Mouse (Mus musculus): ENCODE measurements at regions not wholly inside any gene's neighbourhood (a gene's known extent, or its start where the extent isn't known, plus 50 kb on each side); places are given as distances from the start of the nearest gene placed in this dataset.

DNA sequence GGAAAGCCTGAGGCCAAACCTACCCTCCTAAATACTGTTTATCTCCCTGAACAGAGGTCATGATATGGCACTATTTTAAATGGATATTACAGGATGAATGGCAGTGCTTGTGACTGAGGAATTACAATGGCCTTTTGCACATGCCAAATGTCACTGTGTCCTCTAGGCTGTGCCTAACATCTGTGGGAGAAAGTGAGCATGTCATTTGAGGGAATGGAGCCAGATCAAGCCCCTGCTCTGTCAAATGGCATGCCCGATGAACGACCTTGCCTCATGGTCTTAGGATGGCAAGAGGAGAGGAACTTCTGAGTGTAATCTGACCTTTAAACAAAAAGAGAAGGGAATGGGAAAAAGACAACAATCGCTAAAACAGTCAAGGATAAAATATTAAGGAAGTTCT, 827.0 kb downstream of the Gsdmc2 start:
- H3K27ac ChIP-seq (ENCODE audit: insufficient read depth, low read length) = no peak overlapping the region
- TF ChIP-seq CTCF (IDR thresholded peaks at IDR 0.05; ENCODE audit: low read depth, low read length) (no peak), POLR2A (IDR thresholded peaks at IDR 0.05; ENCODE audit: insufficient read depth, low read length) (no peak), EP300 (IDR thresholded peaks at IDR 0.05; ENCODE audit: insufficient read depth, low read depth, low read length) (no peak)
- no peaks in the 10 kb centered on the region for H3K9me3 ChIP-seq (replicated peaks; ENCODE audit: control insufficient read depth, insufficient read depth, low read length, poor library complexity, severe bottlenecking)
- no peaks in the 10 kb centered on the region for H3K36me3 ChIP-seq (ENCODE audit: control insufficient read depth, insufficient read depth, low read length, poor library complexity, severe bottlenecking)
- no peak overlapping the region for H3K9ac ChIP-seq (ENCODE audit: low read depth, poor library complexity, severe bottlenecking)
- no peaks in the 10 kb centered on the region for H3K4me1 ChIP-seq (ENCODE audit: control insufficient read depth, insufficient read depth, low read length)
- no peak overlapping the region for H3K4me3 ChIP-seq (ENCODE audit: low read depth, low read length)
- H3K27me3 ChIP-seq (ENCODE audit: control insufficient read depth, insufficient read depth, low read length, poor library complexity, severe bottlenecking) = no peaks in the 10 kb centered on the region

- Histone ChIP-seq H3K4me3 (ENCODE audit: low read depth, low read length) (no peak overlapping the region), H3K27me3 (ENCODE audit: control insufficient read depth, insufficient read depth, low read length, poor library complexity, severe bottlenecking) (no peaks in the 10 kb centered on the region), H3K9me3 (replicated peaks; ENCODE audit: control insufficient read depth, insufficient read depth, low read length, poor library complexity, severe bottlenecking) (no peaks in the 10 kb centered on the region), H3K36me3 (ENCODE audit: control insufficient read depth, insufficient read depth, low read length, poor library complexity, severe bottlenecking) (no peaks in the 10 kb centered on the region), H3K9ac (ENCODE audit: low read depth, poor library complexity, severe bottlenecking) (no peak overlapping the region), H3K27ac (ENCODE audit: insufficient read depth, low read length) (no peak overlapping the region), H3K4me1 (ENCODE audit: control insufficient read depth, insufficient read depth, low read length) (no peaks in the 10 kb centered on the region)
- TF ChIP-seq CTCF (IDR thresholded peaks at IDR 0.05; ENCODE audit: low read depth, low read length) = no peak
- no peak for TF ChIP-seq POLR2A (IDR thresholded peaks at IDR 0.05; ENCODE audit: insufficient read depth, low read length)
Observed at GRCm38 (mm10) chr15:63006471-63007228, 838.3 kb downstream of the Gsdmc2 start.

- TF ChIP-seq EP300 (IDR thresholded peaks at IDR 0.05; ENCODE audit: insufficient read depth, low read depth, low read length) (no peak), POLR2A (IDR thresholded peaks at IDR 0.05; ENCODE audit: insufficient read depth, low read length) (no peak), CTCF (IDR thresholded peaks at IDR 0.05; ENCODE audit: low read depth, low read length) (no peak)
- Histone ChIP-seq H3K4me1 (ENCODE audit: control insufficient read depth, insufficient read depth, low read length) (no peaks in the 10 kb centered on the region), H3K27me3 (ENCODE audit: control insufficient read depth, insufficient read depth, low read length, poor library complexity, severe bottlenecking) (no peaks in the 10 kb centered on the region), H3K4me3 (ENCODE audit: low read depth, low read length) (no peak overlapping the region), H3K36me3 (ENCODE audit: control insufficient read depth, insufficient read depth, low read length, poor library complexity, severe bottlenecking) (no peaks in the 10 kb centered on the region), H3K27ac (ENCODE audit: insufficient read depth, low read length) (no peak overlapping the region), H3K9ac (ENCODE audit: low read depth, poor library complexity, severe bottlenecking) (no peak overlapping the region), H3K9me3 (replicated peaks; ENCODE audit: control insufficient read depth, insufficient read depth, low read length, poor library complexity, severe bottlenecking) (no peaks in the 10 kb centered on the region)
Observed at GRCm38 (mm10) chr15:62994691-62995090, 850.3 kb downstream of the Gsdmc2 start.

DNA sequence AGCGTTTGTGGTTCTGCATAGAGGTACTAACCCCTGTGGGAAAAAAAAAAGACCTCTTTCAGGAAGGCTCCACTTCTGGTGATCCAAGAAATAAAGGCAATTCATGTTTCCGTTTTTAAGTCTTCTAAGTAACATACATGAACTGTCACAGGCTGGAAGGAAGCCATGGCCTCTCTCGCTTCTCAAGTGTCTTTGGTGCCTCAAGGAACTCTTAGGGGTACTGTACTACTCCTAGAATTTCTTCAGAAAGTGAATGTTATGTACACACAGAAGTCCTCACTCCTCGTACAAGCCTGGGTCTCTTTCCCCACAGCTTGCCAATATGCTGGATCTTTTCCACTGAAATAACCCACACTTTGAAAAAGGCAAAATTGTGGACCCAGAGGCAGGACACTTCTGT, 858.1 kb downstream of the Gsdmc2 start:
- H3K9ac ChIP-seq (ENCODE audit: low read depth, poor library complexity, severe bottlenecking) = no peak overlapping the region
- no peaks in the 10 kb centered on the region for H3K27me3 ChIP-seq (ENCODE audit: control insufficient read depth, insufficient read depth, low read length, poor library complexity, severe bottlenecking)
- TF ChIP-seq POLR2A (IDR thresholded peaks at IDR 0.05; ENCODE audit: insufficient read depth, low read length) (no peak), CTCF (IDR thresholded peaks at IDR 0.05; ENCODE audit: low read depth, low read length) (no peak), EP300 (IDR thresholded peaks at IDR 0.05; ENCODE audit: insufficient read depth, low read depth, low read length) (no peak)
- H3K4me3 ChIP-seq (ENCODE audit: low read depth, low read length) = no peak overlapping the region
- no peak overlapping the region for H3K27ac ChIP-seq (ENCODE audit: insufficient read depth, low read length)
- H3K4me1 ChIP-seq (ENCODE audit: control insufficient read depth, insufficient read depth, low read length) = no peaks in the 10 kb centered on the region
- no peaks in the 10 kb centered on the region for H3K36me3 ChIP-seq (ENCODE audit: control insufficient read depth, insufficient read depth, low read length, poor library complexity, severe bottlenecking)
- no peaks in the 10 kb centered on the region for H3K9me3 ChIP-seq (replicated peaks; ENCODE audit: control insufficient read depth, insufficient read depth, low read length, poor library complexity, severe bottlenecking)

- H3K4me1 ChIP-seq (ENCODE audit: control insufficient read depth, insufficient read depth, low read length) = no peaks in the 10 kb centered on the region
- TF ChIP-seq CTCF (IDR thresholded peaks at IDR 0.05; ENCODE audit: low read depth, low read length) (no peak), EP300 (IDR thresholded peaks at IDR 0.05; ENCODE audit: insufficient read depth, low read depth, low read length) (no peak), POLR2A (IDR thresholded peaks at IDR 0.05; ENCODE audit: insufficient read depth, low read length) (no peak)
- H3K9ac ChIP-seq (ENCODE audit: low read depth, poor library complexity, severe bottlenecking) = no peak overlapping the region
- no peaks in the 10 kb centered on the region for H3K9me3 ChIP-seq (replicated peaks; ENCODE audit: control insufficient read depth, insufficient read depth, low read length, poor library complexity, severe bottlenecking)
- H3K27me3 ChIP-seq (ENCODE audit: control insufficient read depth, insufficient read depth, low read length, poor library complexity, severe bottlenecking) = no peaks in the 10 kb centered on the region
- H3K27ac ChIP-seq (ENCODE audit: insufficient read depth, low read length) = no peak overlapping the region
- no peaks in the 10 kb centered on the region for H3K36me3 ChIP-seq (ENCODE audit: control insufficient read depth, insufficient read depth, low read length, poor library complexity, severe bottlenecking)
- no peak overlapping the region for H3K4me3 ChIP-seq (ENCODE audit: low read depth, low read length)
Observed at GRCm38 (mm10) chr15:62986147-62986546, 858.8 kb downstream of the Gsdmc2 start.

- H3K4me3 ChIP-seq (ENCODE audit: low read depth, low read length) = no peak overlapping the region
- no peaks in the 10 kb centered on the region for H3K9me3 ChIP-seq (replicated peaks; ENCODE audit: control insufficient read depth, insufficient read depth, low read length, poor library complexity, severe bottlenecking)
- no peaks in the 10 kb centered on the region for H3K36me3 ChIP-seq (ENCODE audit: control insufficient read depth, insufficient read depth, low read length, poor library complexity, severe bottlenecking)
- H3K27ac ChIP-seq (ENCODE audit: insufficient read depth, low read length) = no peak overlapping the region
- no peaks in the 10 kb centered on the region for H3K27me3 ChIP-seq (ENCODE audit: control insufficient read depth, insufficient read depth, low read length, poor library complexity, severe bottlenecking)
- H3K9ac ChIP-seq (ENCODE audit: low read depth, poor library complexity, severe bottlenecking) = no peak overlapping the region
- H3K4me1 ChIP-seq (ENCODE audit: control insufficient read depth, insufficient read depth, low read length) = no peaks in the 10 kb centered on the region
- TF ChIP-seq POLR2A (IDR thresholded peaks at IDR 0.05; ENCODE audit: insufficient read depth, low read length) (no peak), EP300 (IDR thresholded peaks at IDR 0.05; ENCODE audit: insufficient read depth, low read depth, low read length) (no peak), CTCF (IDR thresholded peaks at IDR 0.05; ENCODE audit: low read depth, low read length) (no peak)
Observed at GRCm38 (mm10) chr15:62970566-62970965, 874.4 kb downstream of the Gsdmc2 start.
